Mouse (Mus musculus): ENCODE measurements around the gene Ap2a1.
A peak's percentile ranks its signal among the peaks of the same experiment; 100 is the strongest.

- TF ChIP-seq CTCF (conservative IDR thresholded peaks at IDR 0.05; ENCODE audit: low read length) (peak; percentile 44), POU5F1 (IDR thresholded peaks at IDR 0.05; ENCODE audit: borderline replicate concordance, low read length) (no peak)
Measured at GRCm38 (mm10) chr7:44895593-44896434, 33.5 kb downstream of the Ap2a1 start, which contains the start of gene Fuz.
